Mouse (Mus musculus): ENCODE measurements around the gene Inpp1.

- no peak for TF ChIP-seq CTCF (IDR thresholded peaks at IDR 0.05; ENCODE audit: extremely low read depth, insufficient read depth, low read length)
- TF ChIP-seq POLR2A (IDR thresholded peaks at IDR 0.05; ENCODE audit: extremely low read depth, insufficient read depth, low read length), result no peak
Measured at GRCm38 (mm10) chr1:52855904-52856601, 38.6 kb upstream of the Inpp1 start.

Data from cortical plate, adult 2 months (tissue).